Mouse (Mus musculus) myocyte (in vitro differentiated cells): Measurements from ENCODE around the gene Pomgnt2. TPM values are rescaled to one million over a fixed set of nuclear protein-coding genes. Genes with fewer than 3 reads are reported as not detected.

Experiments used
- H3K27me3 ChIP-seq: one replicate; pipeline ENCODE4 v1.6.1; 2011; ENCODE audit not compliant: control insufficient read depth, insufficient read depth, insufficient read length
- H3K36me3 ChIP-seq: one replicate; pipeline ENCODE4 v1.6.1; 2011; ENCODE audit not compliant: control insufficient read depth, insufficient read depth
- H3K4me2 ChIP-seq: one replicate; pipeline ENCODE4 v1.6.1; 2011; ENCODE audit warnings: low read depth, control low read depth
- H3K4me3 ChIP-seq: one replicate; pipeline ENCODE4 v1.5.1; 2011; ENCODE audit warnings: mild to moderate bottlenecking, control low read depth, moderate library complexity
- H3K79me2 ChIP-seq: one replicate; pipeline ENCODE4 v1.6.1; 2011; ENCODE audit not compliant: control insufficient read depth, insufficient read depth
- H3ac ChIP-seq: one replicate; pipeline ENCODE4 v1.6.1; 2011; ENCODE audit not compliant: control insufficient read depth, insufficient read length
- CEBPB ChIP-seq: IDR thresholded peaks from 2 replicates; pipeline ENCODE4 v1.6.1; 2011; ENCODE audit warnings: mild to moderate bottlenecking, moderate library complexity; ENCODE audit not compliant: poor library complexity, insufficient read depth, severe bottlenecking
- E2F4 ChIP-seq: IDR thresholded peaks from one replicate; pipeline ENCODE4 v1.6.1; 2011; ENCODE audit warnings: mild to moderate bottlenecking, control low read depth, moderate library complexity; ENCODE audit not compliant: insufficient read depth
- MAX ChIP-seq: IDR thresholded peaks from one replicate; pipeline ENCODE4 v1.6.1; 2011; ENCODE audit warnings: low read depth, mild to moderate bottlenecking, control low read depth
- MYOD1 ChIP-seq, 3 experiments: IDR thresholded peaks; one replicate each; pipeline ENCODE4 v1.6.1; 2011; ENCODE audit warnings: control low read depth in 2 of 3, low read depth in 2 of 3, mild to moderate bottlenecking in 2 of 3, moderate library complexity in 1 of 3; ENCODE audit not compliant: insufficient read length in 2 of 3, control insufficient read depth in 1 of 3
- MYOG ChIP-seq, 3 experiments: IDR thresholded peaks; one replicate each; pipeline ENCODE4 v1.6.1; 2011; ENCODE audit warnings: control low read depth in 2 of 3, low read depth in 2 of 3, mild to moderate bottlenecking in 2 of 3; ENCODE audit not compliant: insufficient read length in 2 of 3, control insufficient read depth in 1 of 3, insufficient read depth in 1 of 3
- POLR2A ChIP-seq: IDR thresholded peaks from one replicate; pipeline ENCODE4 v1.6.1; 2011; ENCODE audit warnings: low read depth, mild to moderate bottlenecking, control low read depth, moderate library complexity; ENCODE audit not compliant: insufficient read length
- POLR2AphosphoS2 ChIP-seq: IDR thresholded peaks from one replicate; pipeline ENCODE4 v1.6.1; 2011; ENCODE audit warnings: low read depth, control low read depth; ENCODE audit not compliant: insufficient read length
- REST ChIP-seq: IDR thresholded peaks from one replicate; pipeline ENCODE4 v1.6.1; 2011; ENCODE audit warnings: mild to moderate bottlenecking, control low read depth, moderate library complexity; ENCODE audit not compliant: insufficient read depth, insufficient read length
- SRF ChIP-seq: IDR thresholded peaks from one replicate; pipeline ENCODE4 v1.6.1; 2011; ENCODE audit warnings: low read depth; ENCODE audit not compliant: control insufficient read depth, insufficient read length
- TCF12 ChIP-seq: IDR thresholded peaks from one replicate; pipeline ENCODE4 v1.6.1; 2011; ENCODE audit warnings: mild to moderate bottlenecking, control low read depth; ENCODE audit not compliant: poor library complexity, insufficient read depth, severe bottlenecking
- TCF3 ChIP-seq: IDR thresholded peaks from one replicate; pipeline ENCODE4 v1.6.1; 2011; ENCODE audit warnings: low read depth, control low read depth; ENCODE audit not compliant: insufficient read length
- USF1 ChIP-seq: IDR thresholded peaks from one replicate; pipeline ENCODE4 v1.6.1; 2011; ENCODE audit warnings: low read depth, mild to moderate bottlenecking, control low read depth, moderate library complexity
- polyA plus RNA-seq: library from polyadenylated mRNA; unstranded; fragments of >200 nt; fragmentation: generic; extraction: Trizol; gene quantifications from one replicate; pipeline ENCODE4 v1.2.1, GENCODE M21; 2012; ENCODE audit warnings: missing spikeins

Pomgnt2 gene
- polyA plus RNA-seq, 1 experiment: 2.2 TPM

GRCm38 (mm10) chr9:122008876-122009275, 12.0 kb upstream of the Pomgnt2 start:
- no peaks in the 10 kb centered on the region for H3K36me3 ChIP-seq
- no peaks in the 10 kb centered on the region for H3K27me3 ChIP-seq
- no peak for TF ChIP-seq SRF
- no peak for TF ChIP-seq POLR2A
- no peak for TF ChIP-seq E2F4
- TF ChIP-seq TCF12: no peak
- TF ChIP-seq CEBPB: no peak
- no peak for TF ChIP-seq USF1
- TF ChIP-seq MAX: no peak
- no peak for TF ChIP-seq MYOG (IDR thresholded peaks at IDR 0.05; ENCODE audit: control insufficient read depth in 1 of 3, insufficient read depth in 1 of 3, insufficient read length in 2 of 3, low read depth in 2 of 3)
- no peak for TF ChIP-seq MYOD1 (IDR thresholded peaks at IDR 0.05; ENCODE audit: control insufficient read depth in 1 of 3, insufficient read length in 2 of 3, low read depth in 2 of 3)
- TF ChIP-seq POLR2AphosphoS2: no peak
- no peak for TF ChIP-seq REST
- no peak for TF ChIP-seq TCF3
- H3K79me2 ChIP-seq: no peaks in the 10 kb centered on the region
- no peak overlapping the region for H3ac ChIP-seq
- H3K4me3 ChIP-seq: no peak overlapping the region
- H3K4me2 ChIP-seq: no peak overlapping the region

- H3K27me3 ChIP-seq: no peaks in the 10 kb centered on the region
- H3K4me2 ChIP-seq: no peak overlapping the region
- no peak overlapping the region for H3ac ChIP-seq
- H3K79me2 ChIP-seq: no peaks in the 10 kb centered on the region
- H3K4me3 ChIP-seq: no peak overlapping the region
- H3K36me3 ChIP-seq: no peaks in the 10 kb centered on the region
- no peak for TF ChIP-seq MYOG (IDR thresholded peaks at IDR 0.05; ENCODE audit: control insufficient read depth in 1 of 3, insufficient read depth in 1 of 3, insufficient read length in 2 of 3, low read depth in 2 of 3)
- TF ChIP-seq MAX: peak; percentile 32
- TF ChIP-seq REST: peak; percentile 92
- peak; percentile 53 for TF ChIP-seq USF1
- no peak for TF ChIP-seq CEBPB
- TF ChIP-seq E2F4: no peak
- peak in 1 of 3 experiments; percentile 24 for TF ChIP-seq MYOD1 (IDR thresholded peaks at IDR 0.05; ENCODE audit: control insufficient read depth in 1 of 3, insufficient read length in 2 of 3, low read depth in 2 of 3)
- TF ChIP-seq POLR2AphosphoS2: no peak
Observed at GRCm38 (mm10) chr9:122006609-122007008, 9.7 kb upstream of the Pomgnt2 start.

- Histone ChIP-seq H3K4me2 (no peak overlapping the region), H3K27me3 (no peaks in the 10 kb centered on the region), H3K4me3 (no peak overlapping the region), H3K79me2 (no peaks in the 10 kb centered on the region), H3K36me3 (no peaks in the 10 kb centered on the region), H3ac (no peak overlapping the region)
- TF ChIP-seq MYOG (IDR thresholded peaks at IDR 0.05; ENCODE audit: control insufficient read depth in 1 of 3, insufficient read depth in 1 of 3, insufficient read length in 2 of 3, low read depth in 2 of 3) (no peak), REST (no peak), USF1 (no peak), POLR2A (no peak), TCF3 (no peak), TCF12 (no peak), MYOD1 (IDR thresholded peaks at IDR 0.05; ENCODE audit: control insufficient read depth in 1 of 3, insufficient read length in 2 of 3, low read depth in 2 of 3) (no peak), CEBPB (no peak), MAX (no peak), E2F4 (no peak)
Observed at GRCm38 (mm10) chr9:122006175-122006574, 9.3 kb upstream of the Pomgnt2 start.

GRCm38 (mm10) chr9:121997978-121998377, 1.1 kb upstream of the Pomgnt2 start:
- TF ChIP-seq TCF12 (no peak), TCF3 (no peak), REST (no peak), POLR2AphosphoS2 (no peak), MYOD1 (IDR thresholded peaks at IDR 0.05; ENCODE audit: control insufficient read depth in 1 of 3, insufficient read length in 2 of 3, low read depth in 2 of 3) (no peak), MYOG (IDR thresholded peaks at IDR 0.05; ENCODE audit: control insufficient read depth in 1 of 3, insufficient read depth in 1 of 3, insufficient read length in 2 of 3, low read depth in 2 of 3) (no peak), POLR2A (no peak), USF1 (no peak), CEBPB (no peak), E2F4 (no peak), MAX (no peak), SRF (no peak)
- Histone ChIP-seq H3K36me3 (no peaks in the 10 kb centered on the region), H3ac (no peak overlapping the region), H3K79me2 (no peaks in the 10 kb centered on the region), H3K27me3 (peaks cover 29% of the 10 kb centered on the region), H3K4me2 (no peak overlapping the region), H3K4me3 (no peak overlapping the region)

- TF ChIP-seq POLR2AphosphoS2: no peak
- peak in 1 of 3 experiments; percentile 11 for TF ChIP-seq MYOD1 (IDR thresholded peaks at IDR 0.05; ENCODE audit: control insufficient read depth in 1 of 3, insufficient read length in 2 of 3, low read depth in 2 of 3)
- no peak for TF ChIP-seq MAX
- peak in 1 of 3 experiments; percentile 23 for TF ChIP-seq MYOG (IDR thresholded peaks at IDR 0.05; ENCODE audit: control insufficient read depth in 1 of 3, insufficient read depth in 1 of 3, insufficient read length in 2 of 3, low read depth in 2 of 3)
- H3K27me3 ChIP-seq: peaks cover 29% of the 10 kb centered on the region
- no peak overlapping the region for H3K4me3 ChIP-seq
- no peaks in the 10 kb centered on the region for H3K79me2 ChIP-seq
- H3K36me3 ChIP-seq: no peaks in the 10 kb centered on the region
- H3ac ChIP-seq: no peak overlapping the region
- H3K4me2 ChIP-seq: peak overlapping the region; percentile 49
Observed at GRCm38 (mm10) chr9:121995508-121996131, 1.3 kb downstream of the Pomgnt2 start.
